Mouse (Mus musculus) forebrain, embryonic 16.5 days (tissue): Measurements from ENCODE around the gene Map3k5. TPM values are rescaled to one million over a fixed set of nuclear protein-coding genes. Genes with fewer than 3 reads are reported as not detected.

Experiments used
- ATAC-seq: fragments of 200-750 bp; cut with Nextera tagmentation; 2 replicates; pipeline ENCODE4 v1.8.0; 2017; ENCODE audit warnings: mild to moderate bottlenecking, moderate library complexity
- H3K27ac ChIP-seq: fragments of 300-500 bp; sonication (generic); 2 replicates; pipeline ENCODE4 v1.5.1; 2014; ENCODE audit warnings: low read length, control low read depth
- H3K27me3 ChIP-seq: fragments of 300-500 bp; sonication (generic); replicated peaks from 2 replicates; pipeline ENCODE4 v1.6.1; 2014; ENCODE audit warnings: low read length; ENCODE audit not compliant: control insufficient read depth, insufficient read depth
- H3K36me3 ChIP-seq: fragments of 300-500 bp; sonication (generic); 2 replicates; pipeline ENCODE4 v1.6.1; 2014; ENCODE audit not compliant: control insufficient read depth, insufficient read depth
- H3K4me1 ChIP-seq: fragments of 300-500 bp; sonication (generic); replicated peaks from 2 replicates; pipeline ENCODE4 v1.6.1; 2014; ENCODE audit warnings: low read length; ENCODE audit not compliant: control insufficient read depth, insufficient read depth
- H3K4me2 ChIP-seq: fragments of 300-500 bp; sonication (generic); 2 replicates; pipeline ENCODE4 v1.6.1; 2014; ENCODE audit warnings: mild to moderate bottlenecking, low read length, control low read depth
- H3K4me3 ChIP-seq: fragments of 300-500 bp; sonication (generic); replicated peaks from 2 replicates; pipeline ENCODE4 v1.5.1; 2014; ENCODE audit warnings: mild to moderate bottlenecking, low read length, control low read depth
- H3K9ac ChIP-seq: fragments of 300-500 bp; sonication (generic); replicated peaks from 2 replicates; pipeline ENCODE4 v1.6.1; 2014; ENCODE audit warnings: low read depth, low read length, control low read depth
- H3K9me3 ChIP-seq: fragments of 300-500 bp; sonication (generic); 2 replicates; pipeline ENCODE4 v1.6.1; 2016; ENCODE audit warnings: low read length; ENCODE audit not compliant: control insufficient read depth
- WGBS: fragments of 180-500 bp; shearing (Covaris S2); extraction: QIAGEN DNeasy Blood & Tissue Kit; methylation state at CpG from one replicate; pipeline ENCODE4 v1.1.7; 2014; 5-methylcytosine and 5-hydroxymethylcytosine counted together
- polyA plus RNA-seq: library from polyadenylated mRNA; unstranded; fragments of >200 nt; fragmentation: Nextera tagmentation; extraction: Ambion mirVana; gene quantifications from 2 replicates; pipeline ENCODE4 v1.2.1, GENCODE M21; 2015

The Map3k5 gene
- polyA plus RNA-seq, 1 experiment from 2014 or later, result 0.84 TPM

DNA sequence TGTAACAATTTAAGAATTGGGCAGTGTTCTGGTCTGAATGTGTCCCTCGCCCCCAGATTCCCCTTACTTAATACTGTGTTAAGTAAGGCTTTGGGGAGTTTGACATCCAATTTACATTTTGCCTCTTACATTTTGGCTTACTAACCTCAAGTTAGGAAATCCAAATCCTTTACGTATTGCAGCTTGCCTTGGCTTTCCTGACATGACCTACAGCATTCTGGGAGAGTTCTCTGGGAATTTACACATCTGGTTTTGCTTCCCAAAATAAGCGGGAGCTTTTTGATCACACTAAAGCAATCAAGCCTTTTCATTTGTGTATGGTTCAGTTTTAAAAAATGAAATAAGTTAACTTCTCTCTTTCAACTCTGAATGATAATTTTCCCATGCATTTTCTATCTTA lies 1.3 kb upstream of the Map3k5 start:
- H3K27me3 ChIP-seq, result peaks cover 8% of the 10 kb centered on the region; the same call in 1 of the 2 replicates
- no peak overlapping the region for H3K27ac ChIP-seq
- no peak for ATAC-seq
- no peak overlapping the region for H3K9ac ChIP-seq
- H3K4me2 ChIP-seq, result peak overlapping the region; percentile 96
- WGBS, result 44% methylated on average over 3 of the region's 3 CpGs
- no peaks in the 10 kb centered on the region for H3K36me3 ChIP-seq
- no peaks in the 10 kb centered on the region for H3K9me3 ChIP-seq
- H3K4me1 ChIP-seq, result peaks cover 13% of the 10 kb centered on the region
- no peak overlapping the region; the same call in 1 of the 2 replicates for H3K4me3 ChIP-seq

DNA sequence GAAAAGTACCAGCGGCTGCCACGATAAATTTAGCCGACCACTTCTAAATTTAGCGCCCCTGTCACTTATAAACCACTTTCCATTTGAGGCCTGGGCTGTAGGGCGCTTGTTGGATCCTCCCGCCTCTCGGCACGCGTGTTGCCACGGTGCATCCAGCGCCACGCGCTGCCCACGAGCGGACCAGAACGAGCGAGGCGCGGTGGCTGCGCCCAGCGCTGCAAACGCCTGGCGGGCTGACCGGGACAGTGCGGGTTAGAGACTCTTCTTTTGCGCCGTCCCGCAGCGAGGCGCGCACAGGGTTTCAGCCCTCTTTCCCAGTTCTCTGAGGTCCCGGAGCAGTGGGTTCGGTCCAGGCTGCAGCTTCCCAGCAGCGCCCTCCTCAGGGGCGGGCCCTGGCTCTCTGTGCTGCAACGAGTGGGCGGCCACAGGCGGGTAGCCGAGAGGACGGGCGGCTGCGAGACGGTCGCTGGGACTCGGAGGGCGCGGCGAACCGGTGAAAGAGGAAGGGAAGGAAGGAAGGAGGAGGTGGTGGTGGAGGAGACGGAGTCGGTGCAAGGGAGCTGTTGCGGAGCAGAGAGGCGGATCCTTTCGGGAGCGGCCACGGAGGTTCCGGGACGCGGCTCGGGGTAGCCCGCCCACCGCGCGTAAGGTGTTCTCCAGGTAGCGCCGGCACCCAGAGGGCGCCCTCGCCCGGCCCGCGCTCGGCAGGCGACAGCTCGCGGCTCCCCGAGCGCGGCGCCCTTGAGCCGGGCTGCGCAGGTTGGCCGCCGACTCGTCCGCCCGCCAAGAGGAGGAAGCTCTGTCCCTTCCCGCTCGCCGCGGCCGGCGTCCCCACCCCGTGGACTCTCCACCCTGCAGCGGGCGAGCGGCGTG lies 525 bp upstream of the Map3k5 start:
- Histone ChIP-seq H3K4me2 (peak overlapping the region; percentile 96), H3K9ac (peak overlapping the region; percentile 72), H3K4me3 (peak overlapping the region; percentile 68), H3K27me3 (peaks cover 8% of the 10 kb centered on the region; the same call in 1 of the 2 replicates), H3K9me3 (no peaks in the 10 kb centered on the region), H3K4me1 (peaks cover 13% of the 10 kb centered on the region), H3K36me3 (no peaks in the 10 kb centered on the region), H3K27ac (no peak overlapping the region)
- WGBS, result under 1% methylated on average over 86 of the region's 97 CpGs
- ATAC-seq, result peak; percentile 82

DNA sequence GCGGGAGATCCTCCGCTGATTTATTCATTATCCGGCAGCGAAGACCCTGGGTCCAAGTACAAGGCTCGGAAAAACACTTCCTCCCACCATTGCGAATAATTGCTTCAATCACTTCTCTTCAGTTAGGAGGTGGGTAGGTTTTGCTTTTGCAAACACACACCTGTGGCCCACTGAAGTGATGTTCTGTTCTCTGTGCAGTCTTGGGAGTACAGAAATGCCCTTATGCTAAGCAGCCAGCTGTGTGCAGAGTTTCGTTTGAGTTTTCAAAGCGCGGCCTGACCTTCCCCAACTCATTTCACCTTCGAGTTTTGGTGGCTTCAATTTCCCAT lies 987 bp downstream of the Map3k5 start:
- Histone ChIP-seq H3K27ac (no peak overlapping the region), H3K9ac (peak overlapping the region; percentile 72; the same call in 1 of the 2 replicates), H3K4me3 (peak overlapping the region; percentile 68), H3K4me1 (peaks cover 13% of the 10 kb centered on the region), H3K9me3 (no peaks in the 10 kb centered on the region), H3K27me3 (peaks cover 8% of the 10 kb centered on the region; the same call in 1 of the 2 replicates), H3K4me2 (peak overlapping the region; percentile 96), H3K36me3 (no peaks in the 10 kb centered on the region)
- ATAC-seq, result no peak
- WGBS, result 2% methylated on average over 10 of the region's 10 CpGs

DNA sequence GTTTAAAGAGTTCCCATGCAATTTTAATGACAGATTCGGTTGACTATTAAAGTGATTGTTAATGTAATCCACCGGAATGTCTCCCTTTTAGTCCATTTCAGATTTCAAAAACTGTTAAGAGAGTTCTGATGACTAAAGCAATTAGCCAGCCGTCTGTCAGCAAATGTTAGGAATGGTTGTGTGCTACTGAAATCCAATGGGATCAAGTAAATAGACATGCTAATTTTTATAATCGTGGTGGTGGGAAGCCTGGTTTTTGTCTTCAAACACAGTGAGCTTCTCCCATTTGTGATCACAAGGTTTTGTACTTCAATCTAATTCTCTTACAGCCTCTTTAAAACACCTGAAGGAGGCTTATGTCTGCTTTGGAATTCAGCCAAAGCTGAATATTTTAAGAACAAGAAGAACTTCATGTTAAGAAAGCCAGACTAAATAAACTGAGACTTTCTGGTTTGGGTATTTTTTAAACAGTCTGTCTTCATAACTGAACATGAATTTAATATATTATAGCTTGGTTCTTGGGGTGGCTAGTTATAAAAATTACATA lies 1.6 kb downstream of the Map3k5 start:
- WGBS, result 27% methylated on average over 4 of the region's 4 CpGs
- H3K4me3 ChIP-seq, result no peak overlapping the region
- ATAC-seq, result no peak

DNA sequence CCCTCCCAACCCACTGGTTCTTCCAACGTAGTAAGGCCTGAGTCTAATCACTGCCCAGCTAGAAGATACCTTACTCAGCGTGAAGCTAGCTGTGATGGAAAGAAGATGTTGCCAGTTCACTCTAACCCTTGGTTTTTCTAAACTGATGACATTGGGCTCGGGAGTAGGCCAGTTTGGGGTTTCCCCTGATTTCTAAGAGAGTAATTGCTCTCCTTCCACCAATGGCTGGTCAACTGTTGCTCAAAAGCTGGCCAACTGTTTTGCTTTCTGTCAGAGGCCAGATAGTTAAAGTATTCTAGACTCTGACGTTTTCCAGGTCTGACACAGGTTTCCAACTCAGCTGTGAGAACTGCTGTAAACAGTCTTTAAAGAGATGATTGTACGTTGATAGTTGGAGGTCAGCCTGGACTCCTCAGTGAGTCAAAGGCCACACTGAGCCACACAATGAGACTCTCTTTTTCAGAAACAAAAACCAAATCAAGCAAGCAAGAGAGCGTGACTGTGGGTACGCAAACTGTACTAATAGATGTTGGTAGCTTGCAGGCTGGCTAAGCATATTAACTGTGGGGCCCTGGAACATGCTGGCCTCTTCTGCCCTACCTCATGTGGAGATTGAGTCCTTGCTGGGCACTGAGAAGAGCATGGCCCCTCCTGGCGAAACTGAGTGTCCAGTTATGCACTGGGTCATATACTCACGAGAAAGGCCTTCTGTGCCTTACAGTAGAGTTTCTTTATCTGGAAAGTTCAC lies 2.9 kb downstream of the Map3k5 start:
- Histone ChIP-seq H3K4me2 (no peak overlapping the region), H3K27me3 (0 out of 2 replicates have a peak, but pooled peaks cover 8% of the 10 kb centered on the region), H3K9me3 (no peaks in the 10 kb centered on the region), H3K4me1 (peaks cover 13% of the 10 kb centered on the region), H3K4me3 (no peak overlapping the region), H3K9ac (no peak overlapping the region), H3K27ac (no peak overlapping the region), H3K36me3 (no peaks in the 10 kb centered on the region)
- 70% methylated on average over 9 of the region's 9 CpGs for WGBS
- ATAC-seq, result no peak

More for the DNA sequence above, 1.6 kb downstream of the Map3k5 start:
- no peak overlapping the region for H3K4me2 ChIP-seq
- no peak overlapping the region for H3K27ac ChIP-seq
- no peaks in the 10 kb centered on the region for H3K9me3 ChIP-seq
- peaks cover 8% of the 10 kb centered on the region; the same call in 1 of the 2 replicates for H3K27me3 ChIP-seq
- no peak overlapping the region for H3K9ac ChIP-seq
- no peaks in the 10 kb centered on the region for H3K36me3 ChIP-seq
- peaks cover 13% of the 10 kb centered on the region for H3K4me1 ChIP-seq

DNA sequence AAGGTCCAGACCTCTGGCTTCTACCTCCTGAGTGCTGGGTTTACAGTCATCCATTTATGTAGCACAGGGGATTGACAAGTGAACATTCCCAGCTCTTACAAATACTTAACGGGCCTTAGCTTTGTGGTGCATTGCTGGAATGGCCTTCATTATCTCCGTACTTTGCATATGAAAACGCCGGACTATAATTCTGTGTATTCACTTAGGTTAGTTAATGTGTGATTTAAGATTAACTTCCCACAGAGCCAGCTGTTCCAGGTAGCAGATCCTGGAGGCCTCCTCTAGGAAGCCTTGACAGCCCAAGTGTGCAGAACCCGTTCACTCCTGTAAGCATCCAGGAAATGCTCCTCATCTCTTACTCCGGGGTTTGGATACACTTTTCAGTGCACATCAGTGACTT lies 4.5 kb downstream of the Map3k5 start:
- no peaks in the 10 kb centered on the region for H3K9me3 ChIP-seq
- no peak overlapping the region for H3K4me3 ChIP-seq
- no peaks in the 10 kb centered on the region for H3K36me3 ChIP-seq
- H3K4me2 ChIP-seq, result no peak overlapping the region
- H3K4me1 ChIP-seq, result peaks cover 9% of the 10 kb centered on the region
- H3K9ac ChIP-seq, result no peak overlapping the region
- ATAC-seq, result no peak
- 41% methylated on average over 6 of the region's 6 CpGs for WGBS
- H3K27me3 ChIP-seq, result 0 out of 2 replicates have a peak, but pooled peaks cover 6% of the 10 kb centered on the region
- no peak overlapping the region for H3K27ac ChIP-seq

DNA sequence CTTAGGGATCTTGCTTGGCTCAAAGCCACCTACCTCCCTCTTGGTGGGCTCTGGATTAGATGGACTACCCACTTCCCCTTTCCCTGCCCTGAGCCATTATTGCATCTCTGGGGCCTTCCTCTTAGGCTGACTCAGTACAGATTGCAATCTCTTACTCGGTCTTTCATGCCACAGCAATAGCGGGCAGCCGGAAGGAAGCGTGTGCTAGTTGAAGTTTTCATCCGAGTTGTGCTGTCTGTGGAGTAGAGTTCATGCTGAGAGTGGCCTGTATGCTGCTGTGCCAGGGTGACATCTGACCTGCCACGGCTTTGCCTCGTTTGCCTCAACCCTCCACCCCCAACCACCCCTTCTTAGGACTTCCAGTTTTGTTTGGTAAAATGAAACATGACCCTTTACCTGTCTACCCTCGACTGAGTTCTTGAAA lies 5.0 kb downstream of the Map3k5 start:
- Histone ChIP-seq H3K9me3 (no peaks in the 10 kb centered on the region), H3K4me1 (peaks cover 8% of the 10 kb centered on the region), H3K9ac (no peak overlapping the region), H3K4me3 (no peak overlapping the region), H3K4me2 (no peak overlapping the region), H3K27me3 (0 out of 2 replicates have a peak, but pooled peaks cover 6% of the 10 kb centered on the region), H3K36me3 (no peaks in the 10 kb centered on the region), H3K27ac (no peak overlapping the region)
- no peak for ATAC-seq
- 54% methylated on average over 8 of the region's 8 CpGs for WGBS

DNA sequence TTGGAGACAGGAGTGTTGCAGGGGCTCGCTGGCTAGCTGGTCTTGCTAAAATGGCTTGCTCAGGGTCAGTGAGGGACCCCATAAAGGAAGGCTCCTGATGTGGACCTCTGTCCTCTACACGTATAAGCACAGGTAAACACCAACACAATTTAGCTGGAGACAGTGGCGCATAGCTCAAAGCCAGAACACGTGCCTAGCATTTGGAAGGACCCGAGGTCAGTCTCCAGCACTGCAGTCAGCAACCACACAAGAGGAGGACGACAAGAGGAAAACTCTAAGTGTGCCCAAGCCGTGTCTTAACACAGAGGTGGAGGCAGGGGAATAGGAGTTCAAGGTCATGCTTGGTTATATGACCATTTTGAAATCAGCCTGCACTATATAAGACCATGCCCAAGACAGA lies 5.9 kb downstream of the Map3k5 start:
- H3K27ac ChIP-seq, result no peak overlapping the region
- 0 out of 2 replicates have a peak, but pooled peaks cover 3% of the 10 kb centered on the region for H3K27me3 ChIP-seq
- H3K4me3 ChIP-seq, result no peak overlapping the region
- H3K4me2 ChIP-seq, result no peak overlapping the region
- H3K9me3 ChIP-seq, result no peaks in the 10 kb centered on the region
- no peak overlapping the region for H3K9ac ChIP-seq
- no peak for ATAC-seq
- H3K36me3 ChIP-seq, result no peaks in the 10 kb centered on the region
- peaks cover 3% of the 10 kb centered on the region for H3K4me1 ChIP-seq
- 92% methylated on average over 7 of the region's 7 CpGs for WGBS

DNA sequence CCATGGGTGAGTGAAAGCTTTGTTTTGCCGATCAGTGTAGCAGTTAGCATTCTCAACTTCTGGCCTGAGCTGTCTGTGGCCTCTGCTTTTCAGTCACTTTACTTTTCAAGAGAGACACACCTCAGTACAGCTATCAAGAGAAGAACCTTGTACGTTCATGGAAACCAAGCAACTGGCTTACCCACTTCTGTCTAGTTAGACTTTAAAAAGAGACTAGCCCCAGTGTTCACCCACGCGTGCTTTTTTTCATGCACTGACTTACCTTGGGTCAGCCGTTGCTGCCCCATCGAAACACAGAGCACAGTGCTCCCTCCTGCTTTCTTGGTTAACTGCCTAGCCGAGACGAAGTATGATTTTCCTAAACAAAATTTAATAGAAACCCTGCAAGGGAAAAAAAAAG lies 6.4 kb downstream of the Map3k5 start:
- no peak overlapping the region for H3K4me3 ChIP-seq
- H3K4me1 ChIP-seq, result no peaks in the 10 kb centered on the region
- H3K36me3 ChIP-seq, result no peaks in the 10 kb centered on the region
- 86% methylated on average over 8 of the region's 8 CpGs for WGBS
- H3K9me3 ChIP-seq, result no peaks in the 10 kb centered on the region
- no peaks in the 10 kb centered on the region for H3K27me3 ChIP-seq
- H3K4me2 ChIP-seq, result no peak overlapping the region
- no peak for ATAC-seq
- H3K27ac ChIP-seq, result no peak overlapping the region
- no peak overlapping the region for H3K9ac ChIP-seq
